Mouse (Mus musculus): ENCODE data around the gene CN725425.

Gene CN725425

GRCm38 (mm10) chr15:91199256-91199905 is at the start of gene CN725425:
TSS of gene CN725425 (plus strand) at chr15:91199494.
- DNase-seq: no peak

GRCm38 (mm10) chr15:91152592-91152991 is 46.7 kb upstream of the CN725425 start:
- no peak for DNase-seq

GRCm38 (mm10) chr15:91153311-91153710 is 46.0 kb upstream of the CN725425 start:
- no peak for DNase-seq

- DNase-seq: no peak
Observed at GRCm38 (mm10) chr15:91161153-91161552, 38.1 kb upstream of the CN725425 start.

- no peak for DNase-seq
Observed at GRCm38 (mm10) chr15:91163454-91163853, 35.8 kb upstream of the CN725425 start.

- DNase-seq: no peak
Observed at GRCm38 (mm10) chr15:91165021-91165420, 34.3 kb upstream of the CN725425 start.

- DNase-seq: no peak
Observed at GRCm38 (mm10) chr15:91167850-91168562, 31.3 kb upstream of the CN725425 start.

GRCm38 (mm10) chr15:91170602-91171328 is 28.5 kb upstream of the CN725425 start:
- DNase-seq: no peak

- DNase-seq: no peak
Observed at GRCm38 (mm10) chr15:91171332-91171731, 28.0 kb upstream of the CN725425 start.

GRCm38 (mm10) chr15:91172193-91172592 is 27.1 kb upstream of the CN725425 start:
- DNase-seq: no peak

GRCm38 (mm10) chr15:91178656-91179314 is 20.5 kb upstream of the CN725425 start:
- no peak for DNase-seq

GRCm38 (mm10) chr15:91179911-91180622 is 19.2 kb upstream of the CN725425 start:
- no peak for DNase-seq

GRCm38 (mm10) chr15:91186358-91186757 is 12.9 kb upstream of the CN725425 start:
- DNase-seq: no peak

GRCm38 (mm10) chr15:91190026-91190425 is 9.3 kb upstream of the CN725425 start:
- DNase-seq: no peak

- no peak for DNase-seq
Observed at GRCm38 (mm10) chr15:91190519-91191207, 8.6 kb upstream of the CN725425 start.

GRCm38 (mm10) chr15:91191412-91192222 is 7.7 kb upstream of the CN725425 start, which contains the start of gene Abcd2:
TSS of gene Abcd2 (minus strand) at chr15:91191799.
- peak; percentile 43 for DNase-seq

- no peak for DNase-seq
Observed at GRCm38 (mm10) chr15:91192223-91192598, 7.1 kb upstream of the CN725425 start.

GRCm38 (mm10) chr15:91200833-91201232 is 1.5 kb downstream of the CN725425 start:
- DNase-seq: no peak

- no peak for DNase-seq
Observed at GRCm38 (mm10) chr15:91202486-91202885, 3.2 kb downstream of the CN725425 start.

- DNase-seq: no peak
Observed at GRCm38 (mm10) chr15:91203521-91203920, 4.2 kb downstream of the CN725425 start.

GRCm38 (mm10) chr15:91206518-91206917 is 7.2 kb downstream of the CN725425 start:
- no peak for DNase-seq
